Mouse (Mus musculus) kidney, embryonic 16.5 days (tissue): ENCODE measurements around the gene Hoxb8. TPM values are rescaled to one million over a fixed set of nuclear protein-coding genes. Genes with fewer than 3 reads are reported as not detected.

Experiments used
- ATAC-seq: fragments of 200-750 bp; cut with Nextera tagmentation; 2 replicates; pipeline ENCODE4 v1.8.0; 2017; ENCODE audit warnings: moderate TSS enrichment; ENCODE audit not compliant: low FRiP score, low TSS enrichment
- H3K27ac ChIP-seq: fragments of 300-500 bp; sonication (generic); 2 replicates; pipeline ENCODE4 v1.5.1; 2014; ENCODE audit warnings: low read length
- H3K27me3 ChIP-seq: fragments of 300-500 bp; sonication (generic); 2 replicates; pipeline ENCODE4 v1.6.1; 2014; ENCODE audit warnings: low read length, control low read depth, mixed read lengths; ENCODE audit not compliant: insufficient read depth
- H3K36me3 ChIP-seq: fragments of 300-500 bp; sonication (generic); 2 replicates; pipeline ENCODE4 v1.6.1; 2014; ENCODE audit warnings: low read length, control low read depth, mixed read lengths; ENCODE audit not compliant: insufficient read depth
- H3K4me1 ChIP-seq: fragments of 300-500 bp; sonication (generic); 2 replicates; pipeline ENCODE4 v1.6.1; 2014; ENCODE audit warnings: low read length, control low read depth, mixed read lengths; ENCODE audit not compliant: insufficient read depth
- H3K4me2 ChIP-seq: fragments of 300-500 bp; sonication (generic); replicated peaks from 2 replicates; pipeline ENCODE4 v1.6.1; 2014; ENCODE audit warnings: low read depth, low read length
- H3K4me3 ChIP-seq: fragments of 300-500 bp; sonication (generic); 2 replicates; pipeline ENCODE4 v1.5.1; 2014; ENCODE audit warnings: mild to moderate bottlenecking, low read length
- H3K9ac ChIP-seq: fragments of 300-500 bp; sonication (generic); replicated peaks from 2 replicates; pipeline ENCODE4 v1.6.1; 2014; ENCODE audit warnings: low read length
- H3K9me3 ChIP-seq: fragments of 300-500 bp; sonication (generic); 2 replicates; pipeline ENCODE4 v1.6.1; 2016; ENCODE audit warnings: low read length, control low read depth
- WGBS: fragments of 180-500 bp; shearing (Covaris S2); extraction: QIAGEN DNeasy Blood & Tissue Kit; methylation state at CpG from one replicate; pipeline ENCODE4 v1.1.7; 2014; 5-methylcytosine and 5-hydroxymethylcytosine counted together
- microRNA counts: library from miRNA; unstranded; fragments of <30 nt; microRNA quantifications from one replicate; lab custom pipeline; 2016
- microRNA-seq: library from miRNA; unstranded; fragments of <30 nt; microRNA quantifications from one replicate; pipeline ENCODE4, GENCODE M21; 2016
- polyA plus RNA-seq: library from polyadenylated mRNA; unstranded; fragments of >200 nt; fragmentation: Nextera tagmentation; extraction: Ambion mirVana; gene quantifications from 2 replicates; pipeline ENCODE4 v1.2.1, GENCODE M21; 2015

Gene Hoxb8
- polyA plus RNA-seq, 1 experiment from 2014 or later: 9.5 TPM

GRCm38 (mm10) chr11:96328605-96329004, 46.9 kb downstream of the Hoxb8 start:
- Histone ChIP-seq H3K4me2 (peak overlapping the region; percentile 90), H3K9me3 (no peaks in the 10 kb centered on the region), H3K27ac (peak overlapping the region; percentile 99), H3K4me3 (peak overlapping the region; percentile 71), H3K27me3 (no peaks in the 10 kb centered on the region), H3K4me1 (peaks cover 99% of the 10 kb centered on the region), H3K9ac (peak overlapping the region; percentile 60), H3K36me3 (no peaks in the 10 kb centered on the region; the same call in 1 of the 2 replicates)
- no peak for ATAC-seq
- 11% methylated on average over 8 of the region's 8 CpGs for WGBS

DNA sequence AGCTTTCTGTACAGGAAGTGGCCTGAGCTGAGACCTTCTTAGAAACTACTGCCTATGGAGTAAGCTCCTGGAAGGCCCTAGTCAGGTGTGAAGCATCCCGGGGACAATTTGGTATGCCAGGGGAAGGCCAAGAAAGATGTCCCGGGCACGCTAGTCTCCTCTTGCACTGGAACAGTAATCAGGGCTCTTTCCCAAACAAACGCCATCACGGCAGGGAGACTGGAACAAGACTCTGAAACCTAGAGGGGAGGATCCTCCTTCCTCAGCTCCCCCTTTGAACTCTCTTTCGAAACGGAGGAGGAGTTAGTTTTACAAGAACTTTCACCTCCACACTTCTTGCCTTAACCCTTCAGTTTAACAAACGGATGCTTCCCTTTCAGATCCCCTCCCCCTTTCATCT, 50.4 kb downstream of the Hoxb8 start:
- 0 out of 2 replicates have a peak, but pooled peaks cover 5% of the 10 kb centered on the region for H3K36me3 ChIP-seq
- ATAC-seq: peak; percentile 9; the same call in 1 of the 2 replicates
- no peaks in the 10 kb centered on the region for H3K27me3 ChIP-seq
- peak overlapping the region; percentile 50 for H3K4me3 ChIP-seq
- WGBS: 6% methylated on average over 8 of the region's 8 CpGs
- H3K4me2 ChIP-seq: peak overlapping the region; percentile 59
- H3K9me3 ChIP-seq: no peaks in the 10 kb centered on the region
- peak overlapping the region; percentile 99 for H3K27ac ChIP-seq
- peaks cover 99% of the 10 kb centered on the region for H3K4me1 ChIP-seq
- H3K9ac ChIP-seq: peak overlapping the region; percentile 73

DNA sequence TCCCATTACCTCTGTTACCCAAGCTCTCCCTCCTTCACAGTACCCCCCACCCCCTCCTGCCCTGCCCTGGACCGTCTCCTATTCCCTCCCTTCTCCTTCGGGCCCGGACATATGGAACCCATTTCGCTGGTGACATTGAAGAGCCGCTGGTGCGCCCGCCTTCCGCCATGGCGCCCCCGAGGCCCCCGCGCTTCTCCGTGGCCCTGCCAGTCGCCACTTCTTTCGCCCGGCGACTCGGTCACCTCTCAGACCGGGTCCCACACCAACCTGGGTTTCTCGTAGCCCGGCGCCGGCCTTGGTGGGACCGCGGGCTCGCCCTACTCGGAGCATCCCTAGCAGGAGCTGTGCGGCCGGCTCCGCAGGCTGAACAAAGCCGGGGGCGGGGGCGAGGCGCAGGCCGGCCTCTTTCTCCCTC, 50.9 kb downstream of the Hoxb8 start:
- Histone ChIP-seq H3K4me1 (peaks cover 99% of the 10 kb centered on the region), H3K27ac (peak overlapping the region; percentile 99), H3K4me3 (peak overlapping the region; percentile 50), H3K9me3 (no peaks in the 10 kb centered on the region), H3K36me3 (0 out of 2 replicates have a peak, but pooled peaks cover 5% of the 10 kb centered on the region), H3K4me2 (peak overlapping the region; percentile 59), H3K9ac (peak overlapping the region; percentile 73), H3K27me3 (no peaks in the 10 kb centered on the region)
- WGBS: 4% methylated on average over 35 of the region's 35 CpGs
- ATAC-seq: peak; percentile 58

- H3K4me3 ChIP-seq: peak overlapping the region; percentile 50
- peak overlapping the region; percentile 73 for H3K9ac ChIP-seq
- H3K27me3 ChIP-seq: no peaks in the 10 kb centered on the region
- H3K4me2 ChIP-seq: peak overlapping the region; percentile 59
- peak overlapping the region; percentile 99 for H3K27ac ChIP-seq
- peaks cover 99% of the 10 kb centered on the region for H3K4me1 ChIP-seq
- H3K36me3 ChIP-seq: peaks cover 7% of the 10 kb centered on the region; the same call in 1 of the 2 replicates
- ATAC-seq: peak; percentile 52
- 15% methylated on average over 17 of the region's 17 CpGs for WGBS
- no peaks in the 10 kb centered on the region for H3K9me3 ChIP-seq
Measured at GRCm38 (mm10) chr11:96333241-96334001, 51.7 kb downstream of the Hoxb8 start.

DNA sequence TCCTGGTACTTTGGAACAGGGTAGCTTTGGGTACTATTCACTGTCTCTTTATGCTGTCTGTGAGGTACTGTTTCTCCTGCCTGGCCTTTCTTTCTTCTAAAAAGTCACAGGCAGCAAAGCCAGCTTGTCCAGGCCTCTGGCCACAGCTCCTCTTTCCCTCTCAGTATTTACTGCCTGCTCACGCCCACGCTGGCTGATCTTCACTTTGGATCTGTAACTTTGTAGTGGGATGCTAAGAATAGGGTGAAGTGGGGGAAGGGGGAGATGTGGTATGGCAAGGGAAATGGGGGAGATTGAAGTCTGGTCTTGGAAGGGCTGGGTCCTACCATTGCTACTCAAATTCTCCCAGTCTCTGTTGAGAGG, 52.3 kb downstream of the Hoxb8 start:
- Histone ChIP-seq H3K4me1 (peaks cover 99% of the 10 kb centered on the region), H3K9ac (peak overlapping the region; percentile 73), H3K27me3 (no peaks in the 10 kb centered on the region), H3K36me3 (peaks cover 7% of the 10 kb centered on the region; the same call in 1 of the 2 replicates), H3K27ac (peak overlapping the region; percentile 99), H3K4me3 (peak overlapping the region; percentile 50), H3K9me3 (no peaks in the 10 kb centered on the region), H3K4me2 (peak overlapping the region; percentile 59)
- ATAC-seq: no peak
- 11% methylated on average over 2 of the region's 2 CpGs for WGBS

MicroRNA genes within 50 kb of the gene (microRNA counts, 519-probe panel; counts per million panel counts)
- microRNA mmu-miR-10a (lab: Ali Mortazavi, UCI) (5,339 counts per million, percentile 99 among the panel's probes with 10 or more counts), microRNA mmu-miR-196a (lab: Ali Mortazavi, UCI) (4,716 counts per million, percentile 95 among the panel's probes with 10 or more counts)

Small RNA genes lying within 50 kb of the gene (microRNA-seq; reads per million reads assigned to microRNA genes)
- gene Mir10a (163,530 reads per million, percentile 100 among the genes with 10 or more reads in this experiment), gene Mir196a-1 (50.8 reads per million, percentile 49 among the genes with 10 or more reads in this experiment)

Other genes with a start within 250 kb of the Hoxb8 start
- 93.1 and 96.0 TPM in 2 replicates for gene Snf8, start 247.0 kb upstream of the Hoxb8 start, polyA plus RNA-seq
- 38.7 and 42.0 TPM in 2 replicates for gene Ube2z, start 216.5 kb upstream of the Hoxb8 start, polyA plus RNA-seq
- gene Atp5g1, start 206.2 kb upstream of the Hoxb8 start, polyA plus RNA-seq: 745 and 801 TPM in 2 replicates
- gene Calcoco2, start 169.9 kb upstream of the Hoxb8 start, polyA plus RNA-seq: not detected in 2 replicates
- not detected in 2 replicates for gene Ttll6, start 148.1 kb upstream of the Hoxb8 start, polyA plus RNA-seq
- not detected in 2 replicates for gene Hoxb13, start 87.6 kb upstream of the Hoxb8 start, polyA plus RNA-seq
- 21.5 and 24.5 TPM in 2 replicates for gene Hoxb9, start 10.4 kb upstream of the Hoxb8 start, polyA plus RNA-seq
- 60.9 and 68.3 TPM in 2 replicates for gene Hoxb7, start 4.7 kb downstream of the Hoxb8 start, polyA plus RNA-seq
- gene Hoxb6, start 10.6 kb downstream of the Hoxb8 start, polyA plus RNA-seq: 50.3 and 55.7 TPM in 2 replicates
- gene Hoxb5, start 21.4 kb downstream of the Hoxb8 start, polyA plus RNA-seq: 19.2 and 24.3 TPM in 2 replicates
- gene Hoxb4, start 36.4 kb downstream of the Hoxb8 start, polyA plus RNA-seq: 4.1 and 6.2 TPM in 2 replicates
- 3.7 and 4.3 TPM in 2 replicates for gene Hoxb3, start 41.4 kb downstream of the Hoxb8 start, polyA plus RNA-seq
- gene Hoxb2, start 68.6 kb downstream of the Hoxb8 start, polyA plus RNA-seq: 34.4 and 36.1 TPM in 2 replicates
- 0.08 and 0.12 TPM in 2 replicates for gene Hoxb1, start 83.8 kb downstream of the Hoxb8 start, polyA plus RNA-seq
- gene Skap1, start 182.7 kb downstream of the Hoxb8 start, polyA plus RNA-seq: 10.1 and 12.3 TPM in 2 replicates